Mouse (Mus musculus): ENCODE data around the gene Gm21411.
"Not testable (repeated sequence)": the region's sequence is repeated elsewhere in the genome, so short reads cannot be mapped to it uniquely, and the experiment has no call there.

The Gm21411 gene

GRCm38 (mm10) chr4:146909386-146910137, at the start of gene Gm21411:
Gene Gm21411 (minus strand): TSS chr4:146909590.
- DNase-seq (ENCODE audit: low spot score in 2 of 2), result not testable (repeated sequence)

GRCm38 (mm10) chr4:146941691-146942090, 32.3 kb upstream of the Gm21411 start:
- not testable (repeated sequence) for DNase-seq (ENCODE audit: low spot score in 2 of 2)

- no peak for DNase-seq (ENCODE audit: low spot score in 2 of 2)
These were observed 23.1 kb upstream of the Gm21411 start for GRCm38 (mm10) chr4:146932311-146933082.

- no peak for DNase-seq (ENCODE audit: low spot score in 2 of 2)
These were observed 5.8 kb upstream of the Gm21411 start for GRCm38 (mm10) chr4:146915196-146915595.

- not testable (repeated sequence) for DNase-seq (ENCODE audit: low spot score in 2 of 2)
These were observed 1.3 kb downstream of the Gm21411 start for GRCm38 (mm10) chr4:146908131-146908530.

- DNase-seq (ENCODE audit: low spot score in 2 of 2), result not testable (repeated sequence)
These were observed 4.6 kb downstream of the Gm21411 start for GRCm38 (mm10) chr4:146904782-146905181.

GRCm38 (mm10) chr4:146903126-146903525, 6.3 kb downstream of the Gm21411 start:
- DNase-seq (ENCODE audit: low spot score in 2 of 2), result not testable (repeated sequence)

Data from urinary bladder, adult 18-20 months (tissue).